Mouse (Mus musculus) heart, postnatal 10 days (tissue): ENCODE measurements around the gene Spns3. TPM values are rescaled to one million over a fixed set of nuclear protein-coding genes. Genes with fewer than 3 reads are reported as not detected.

ENCODE experiments used
- DNase-seq, 2 experiments: peaks; one replicate each; pipeline ENCODE4 v3.0.0; 2021
- intact Hi-C: fragments of 180-260 bp; cut with DNase I; formaldehyde crosslinking; loops from one replicate; pipeline ENCODE4 v1.15.1; 2025
- total RNA-seq, 2 experiments: library from RNA; stranded (reverse); gene quantifications; 2 replicates each; pipeline ENCODE4 v1.2.3; 2021

Spns3 gene
- total RNA-seq, 2 experiments from 2014 or later, result 0.07 TPM; not detected in 1

DNA sequence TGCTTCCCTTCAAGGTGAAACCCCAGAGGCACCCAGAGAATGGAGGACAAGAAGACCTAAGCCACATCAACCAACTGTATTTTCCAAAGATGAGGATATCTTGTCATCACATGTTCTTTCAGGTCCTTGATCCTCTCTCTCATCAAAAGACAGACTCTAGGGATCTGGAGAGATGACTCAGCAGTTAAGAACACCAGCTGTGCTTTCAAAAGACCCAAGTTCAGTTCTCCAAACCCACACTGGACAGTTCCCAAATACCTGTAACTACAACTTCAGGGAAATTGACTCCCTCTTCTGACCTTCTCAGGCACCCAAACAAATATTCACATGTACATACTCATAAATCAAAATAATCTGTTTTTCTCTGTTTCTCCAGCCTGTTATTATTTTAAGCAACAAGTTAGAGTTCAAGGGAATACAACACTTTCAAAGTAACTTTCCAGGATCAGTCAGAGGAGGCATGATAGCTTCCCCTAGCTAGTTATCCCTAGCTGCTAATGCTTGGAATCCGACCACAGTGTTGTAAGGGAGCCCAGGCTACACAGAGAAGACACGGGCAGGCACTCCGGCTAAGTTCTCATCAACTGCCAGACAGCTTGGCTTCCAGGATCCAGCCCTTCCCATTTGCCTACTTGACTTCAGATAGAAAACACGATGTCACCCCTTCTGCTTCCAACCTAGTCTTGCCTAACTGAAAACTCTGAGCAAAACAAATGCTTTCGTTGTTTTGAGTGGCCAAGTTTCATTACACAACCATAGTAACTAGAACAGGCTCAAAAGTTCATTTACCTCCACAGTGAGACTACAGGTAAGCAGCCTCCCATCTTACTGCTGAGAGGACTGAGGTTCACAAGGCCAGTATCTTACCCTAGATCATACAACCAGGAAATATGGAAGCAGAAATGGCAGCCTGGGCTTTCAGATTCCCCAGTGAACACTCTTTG is 28.4 kb downstream of the Spns3 start:
- DNase-seq, result peak in 1 of 2 experiments; percentile 24
- intact Hi-C loops, result no loop called here

DNA sequence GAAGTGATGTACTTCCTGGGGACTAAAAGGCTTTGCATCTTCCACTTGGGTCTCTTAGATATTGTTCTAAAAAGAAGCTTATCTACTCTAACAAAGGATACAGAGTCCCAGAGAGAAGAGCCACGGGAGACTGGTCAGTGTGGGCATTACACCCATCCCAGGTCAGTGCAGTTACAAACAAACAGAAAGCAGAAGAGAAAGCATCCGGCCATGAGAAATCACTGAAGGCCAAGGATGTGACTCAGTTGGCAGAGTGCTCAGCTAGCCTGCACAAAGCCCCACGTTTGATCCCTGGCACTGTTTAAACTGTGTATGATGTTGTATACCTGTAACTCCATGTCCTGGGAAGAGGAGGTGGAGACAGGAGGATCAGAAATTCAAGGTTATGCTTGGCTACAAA is 30.4 kb downstream of the Spns3 start:
- no peak for DNase-seq
- intact Hi-C loops, result no loop called here

DNA sequence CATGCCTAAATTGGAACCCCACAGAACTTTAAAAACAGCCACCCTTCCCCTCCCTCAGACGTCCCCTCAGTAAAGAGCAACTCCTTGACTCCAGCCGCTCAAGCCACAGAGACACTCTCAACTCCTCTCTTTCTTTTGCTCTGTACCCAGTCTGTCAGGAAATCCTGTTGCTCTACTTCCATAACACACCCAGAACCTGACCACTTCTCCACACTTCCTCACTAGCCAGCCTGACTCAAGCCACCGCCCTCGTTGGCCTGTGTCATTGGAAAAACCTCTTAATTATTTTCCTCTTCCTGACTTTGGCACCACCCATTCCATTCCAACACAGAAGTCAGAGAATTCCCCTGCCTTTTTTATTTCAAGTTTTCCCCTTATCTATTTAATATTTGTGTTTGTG is 31.1 kb downstream of the Spns3 start:
- intact Hi-C loops, result no loop called here
- peak in 1 of 2 experiments; percentile 33 for DNase-seq

DNA sequence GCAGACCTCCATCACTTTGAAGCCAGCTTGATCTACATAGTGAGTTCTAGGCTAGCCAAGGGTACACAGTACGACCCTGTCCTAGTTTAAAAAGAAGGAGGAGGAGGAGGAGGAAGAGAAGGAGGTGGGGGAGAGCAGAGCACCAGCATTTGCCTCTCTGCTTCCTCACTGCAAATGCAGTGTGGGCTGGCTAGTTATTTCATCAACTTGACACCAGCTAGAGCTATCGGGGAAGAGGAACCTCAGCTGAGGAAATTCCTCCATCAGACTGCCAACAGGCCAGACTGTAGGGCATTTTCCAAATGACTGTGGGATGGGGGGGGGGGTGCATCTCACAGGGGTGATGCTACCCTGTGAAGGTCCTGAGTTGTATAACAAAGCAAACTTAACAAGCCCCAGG is 31.9 kb downstream of the Spns3 start:
- DNase-seq, result no peak
- intact Hi-C loops, result no loop called here

DNA sequence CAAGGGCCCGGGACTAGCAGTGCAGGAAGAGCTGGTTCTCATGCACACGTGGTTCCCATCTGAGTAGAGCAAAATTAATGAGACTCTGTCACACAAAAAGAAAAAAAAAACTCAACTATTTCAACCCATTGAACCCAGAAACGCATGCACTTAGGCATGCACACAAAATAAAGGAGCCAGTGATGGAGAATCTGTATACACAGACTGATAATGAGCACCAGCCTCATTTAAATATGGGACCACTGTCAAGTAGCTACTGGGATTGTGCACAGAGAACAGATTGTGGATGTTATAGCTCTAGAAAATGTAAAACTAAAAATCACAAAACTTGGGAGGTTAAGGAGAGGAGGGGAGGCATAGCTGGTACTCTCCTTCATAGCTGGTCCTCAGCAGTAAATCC is 35.3 kb downstream of the Spns3 start:
- intact Hi-C loops, result no loop called here
- DNase-seq, result no peak

DNA sequence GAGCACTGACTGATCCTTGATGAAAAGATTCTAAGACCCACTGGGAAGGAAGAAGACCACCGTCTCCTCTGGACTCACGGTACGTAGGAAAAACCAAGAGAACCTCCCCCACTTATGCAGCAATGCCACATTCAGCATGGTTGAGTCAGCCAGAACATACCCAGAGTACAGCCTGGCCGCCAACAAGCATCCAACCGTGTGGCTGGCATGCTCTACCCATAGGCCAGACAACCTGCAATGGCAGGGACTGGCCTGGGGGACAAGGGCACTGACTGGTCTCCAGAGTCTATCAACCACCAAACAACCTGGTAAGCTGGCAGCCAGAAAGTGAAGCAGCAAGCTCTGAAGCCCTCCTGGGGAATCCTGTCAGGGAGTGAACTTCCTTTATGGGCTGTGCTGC is 41.7 kb downstream of the Spns3 start:
- intact Hi-C loops, result no loop called here
- DNase-seq, result no peak

DNA sequence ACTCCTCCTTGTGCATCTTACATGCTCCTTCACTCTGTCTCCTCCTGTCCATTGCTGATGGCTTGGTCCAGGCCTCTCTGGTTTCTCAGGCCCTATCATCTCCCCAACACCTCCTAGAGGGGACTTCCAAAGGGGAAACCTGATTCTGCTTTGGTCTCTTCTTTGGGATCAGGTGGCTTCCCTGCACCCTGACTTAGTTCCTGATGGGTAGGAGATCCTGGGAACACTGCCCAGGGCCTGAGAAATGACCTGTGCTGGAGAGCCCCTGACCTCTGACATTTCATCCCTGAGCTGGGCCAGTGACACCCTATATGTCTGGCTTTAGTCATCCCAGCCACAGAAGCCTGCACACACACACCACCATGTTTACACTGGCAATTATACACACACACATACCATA is 42.7 kb downstream of the Spns3 start:
- no peak for DNase-seq
- intact Hi-C loops, result no loop called here

DNA sequence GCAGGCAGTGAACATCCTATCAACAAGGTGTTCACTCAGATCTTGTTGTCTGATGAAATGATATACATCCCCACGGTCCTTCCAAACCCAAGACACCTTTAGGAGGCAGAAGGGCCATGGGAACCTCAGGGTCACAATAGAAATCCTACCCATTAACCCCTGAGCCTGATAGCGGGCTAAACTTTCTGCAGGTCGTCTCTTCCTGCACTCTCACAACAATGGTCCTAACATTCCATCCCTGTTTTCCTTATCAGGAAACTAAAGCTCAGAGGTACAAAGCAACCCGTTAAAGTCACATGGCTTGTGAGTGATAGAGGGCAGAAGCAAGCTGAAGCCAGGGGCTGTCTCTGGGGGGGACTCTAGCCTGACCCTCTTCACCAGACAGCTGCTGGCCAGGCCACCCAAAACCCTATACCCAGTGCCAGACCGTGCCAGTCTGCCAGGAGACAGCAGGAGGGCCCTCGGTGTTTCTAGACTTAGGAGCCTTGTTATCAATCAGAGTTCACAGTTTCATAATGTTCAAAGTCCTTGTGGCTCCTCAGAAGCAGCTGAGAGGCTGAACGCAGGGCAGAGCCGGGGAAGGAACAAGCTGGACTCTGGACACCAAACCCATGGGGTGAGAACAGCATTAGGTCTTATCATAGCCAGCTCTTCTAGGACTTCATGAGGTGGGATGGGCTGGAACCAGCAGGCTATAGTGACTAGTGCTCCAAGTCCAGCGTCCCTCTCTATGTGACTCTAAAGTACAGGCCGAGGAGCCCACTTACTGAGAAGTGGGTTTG is 46.1 kb downstream of the Spns3 start:
- DNase-seq, result no peak
- intact Hi-C loops, result no loop called here

DNA sequence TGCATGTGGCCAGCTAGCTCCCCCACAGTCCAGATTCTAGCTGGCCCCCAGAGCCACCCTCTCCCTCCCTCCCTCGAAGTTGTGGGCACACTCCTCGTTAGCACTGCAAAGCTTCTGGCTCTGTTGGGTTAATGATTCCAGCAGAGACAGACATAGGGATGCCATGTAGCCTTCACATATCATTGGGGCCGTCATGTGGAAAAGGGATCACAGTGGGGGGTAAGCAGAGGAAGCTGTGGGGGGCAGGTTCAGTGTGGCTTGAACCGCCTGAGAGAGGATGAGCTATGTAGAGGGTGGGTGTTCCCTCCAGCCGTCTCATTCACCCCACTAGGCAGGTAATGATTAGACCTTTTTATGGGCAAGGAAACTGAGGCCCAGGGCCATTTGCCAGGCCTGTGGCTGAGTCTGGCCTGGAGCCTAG is 46.8 kb downstream of the Spns3 start:
- intact Hi-C loops, result no loop called here

DNA sequence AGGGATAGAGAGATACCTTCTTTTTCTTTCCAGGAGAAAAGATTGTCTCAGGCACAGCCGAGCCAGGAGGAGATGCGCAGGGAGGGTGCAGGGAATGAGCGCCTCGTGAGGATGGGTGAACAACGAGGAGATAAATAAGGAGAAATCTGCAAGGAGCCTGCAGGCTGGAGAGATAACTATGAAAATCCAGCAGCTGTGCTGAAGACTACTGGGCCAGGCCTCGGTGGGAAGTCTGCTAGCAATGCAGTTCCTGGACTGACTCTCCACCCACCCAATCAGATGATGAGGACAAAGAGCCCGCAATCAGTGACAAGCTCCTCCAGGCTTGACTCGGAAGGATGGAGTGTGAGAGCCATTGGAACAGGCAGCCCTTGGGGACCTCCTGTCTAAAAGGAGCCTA is 48.1 kb downstream of the Spns3 start:
- intact Hi-C loops, result no loop called here
- no peak for DNase-seq

More for the DNA sequence above, 46.8 kb downstream of the Spns3 start:
- no peak for DNase-seq

DNA sequence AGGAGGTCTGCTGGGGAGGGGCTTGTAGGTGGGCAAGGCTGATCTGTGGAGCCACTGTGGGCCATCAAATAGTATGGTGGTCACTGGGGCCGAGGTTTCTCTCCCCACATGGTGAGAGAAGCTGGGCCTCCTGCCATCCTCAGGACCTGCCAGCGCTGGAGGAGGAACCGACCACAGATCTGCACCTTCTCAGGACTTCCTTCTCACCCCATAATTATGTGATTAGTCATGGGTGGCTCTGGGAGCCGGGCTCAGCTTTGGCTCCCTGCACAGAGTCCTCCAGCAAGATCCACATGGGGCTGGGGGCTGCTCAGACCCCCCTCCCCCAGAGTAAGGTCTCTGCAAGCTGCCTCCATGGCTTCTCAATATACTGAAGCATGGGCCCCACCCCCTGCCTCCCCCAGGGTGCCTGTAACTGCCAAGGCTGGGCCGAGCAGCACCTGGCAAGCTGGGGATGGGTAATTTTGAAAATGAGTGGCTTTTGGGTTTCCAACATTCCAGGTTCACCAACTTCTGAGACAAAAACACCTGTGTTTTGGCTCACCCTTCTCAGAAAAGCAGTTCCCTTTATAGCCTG is 48.8 kb downstream of the Spns3 start:
- no peak for DNase-seq
- intact Hi-C loops, result no loop called here

DNA sequence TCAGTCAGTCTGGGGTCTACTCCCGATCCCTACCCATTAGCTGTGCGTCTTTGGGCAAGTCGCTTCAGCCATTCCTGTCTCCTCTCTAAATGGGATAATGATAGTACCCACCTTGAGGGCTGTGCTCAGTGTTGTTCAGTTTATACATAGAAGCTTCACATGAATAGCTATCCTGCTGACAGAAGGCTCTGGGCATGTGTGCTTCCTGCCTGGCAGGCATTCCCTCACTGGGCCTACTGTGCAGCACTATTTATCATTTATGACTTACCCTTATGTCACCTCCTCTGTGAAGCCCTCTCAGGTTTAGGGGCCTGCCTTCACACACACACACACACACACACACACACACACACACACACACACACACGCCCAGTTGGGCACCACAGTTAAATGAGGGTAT is 50.2 kb downstream of the Spns3 start:
- intact Hi-C loops, result no loop called here
- DNase-seq, result no peak

DNA sequence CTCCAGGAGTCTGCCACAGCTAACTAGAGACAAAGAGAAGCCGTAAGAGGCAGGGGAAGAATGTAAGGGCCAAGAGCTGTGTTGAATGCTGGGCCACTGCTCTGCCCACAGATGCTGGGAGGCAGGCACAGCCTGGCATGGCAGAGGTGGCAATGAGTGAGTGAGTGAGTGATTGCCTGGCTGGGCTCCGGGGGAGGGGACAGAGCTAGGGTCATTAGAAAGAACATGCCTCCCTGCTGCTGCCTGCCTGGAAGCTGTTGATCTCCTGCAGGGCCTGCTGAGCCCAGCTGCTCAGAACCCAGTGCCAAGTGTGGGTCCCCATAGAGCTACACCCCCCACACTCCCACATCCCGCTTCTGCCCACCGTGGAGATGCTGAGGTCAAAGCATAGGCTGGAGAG is 52.9 kb downstream of the Spns3 start:
- intact Hi-C loops, result no loop called here
- no peak for DNase-seq

DNA sequence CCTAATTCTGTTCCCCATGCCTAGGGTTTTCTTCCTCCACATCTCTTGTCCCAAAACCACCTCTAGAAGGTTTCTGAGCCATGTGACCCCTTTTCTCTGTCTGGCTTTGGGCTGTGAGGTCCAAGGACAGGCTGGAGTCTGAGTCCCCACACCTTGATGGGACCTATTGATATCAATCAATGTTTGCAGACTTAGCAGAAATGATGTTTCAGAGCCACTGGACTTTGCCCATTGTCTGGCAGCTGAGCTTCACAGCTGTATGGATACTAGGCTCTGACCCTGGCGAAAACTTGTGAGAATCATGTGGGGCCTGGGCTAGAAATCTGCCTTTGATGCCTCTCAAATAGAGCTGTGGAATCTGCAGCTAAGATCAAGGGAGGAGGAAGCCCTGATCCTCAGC is 53.5 kb downstream of the Spns3 start:
- intact Hi-C loops, result no loop called here
- no peak for DNase-seq

DNA sequence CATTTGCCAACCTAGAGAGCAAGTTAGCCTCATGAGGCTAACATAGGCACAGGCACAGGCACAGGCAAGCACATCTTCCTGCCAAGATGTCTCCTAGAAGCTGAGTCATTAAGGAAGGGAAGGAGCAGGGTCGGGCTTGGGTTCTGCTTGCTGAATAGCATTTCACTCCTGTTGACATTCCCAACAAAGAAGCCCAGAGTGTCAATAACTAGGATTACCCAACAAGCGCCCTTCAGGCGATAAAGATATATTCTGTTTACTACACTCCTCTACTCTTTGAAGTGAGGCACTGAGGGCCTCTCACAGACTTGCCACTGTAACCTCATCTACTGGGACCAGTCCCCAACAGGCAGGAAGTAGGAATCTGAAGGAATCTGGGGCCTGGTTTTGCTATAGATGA is 54.2 kb downstream of the Spns3 start:
- intact Hi-C loops, result no loop called here
- DNase-seq, result no peak

DNA sequence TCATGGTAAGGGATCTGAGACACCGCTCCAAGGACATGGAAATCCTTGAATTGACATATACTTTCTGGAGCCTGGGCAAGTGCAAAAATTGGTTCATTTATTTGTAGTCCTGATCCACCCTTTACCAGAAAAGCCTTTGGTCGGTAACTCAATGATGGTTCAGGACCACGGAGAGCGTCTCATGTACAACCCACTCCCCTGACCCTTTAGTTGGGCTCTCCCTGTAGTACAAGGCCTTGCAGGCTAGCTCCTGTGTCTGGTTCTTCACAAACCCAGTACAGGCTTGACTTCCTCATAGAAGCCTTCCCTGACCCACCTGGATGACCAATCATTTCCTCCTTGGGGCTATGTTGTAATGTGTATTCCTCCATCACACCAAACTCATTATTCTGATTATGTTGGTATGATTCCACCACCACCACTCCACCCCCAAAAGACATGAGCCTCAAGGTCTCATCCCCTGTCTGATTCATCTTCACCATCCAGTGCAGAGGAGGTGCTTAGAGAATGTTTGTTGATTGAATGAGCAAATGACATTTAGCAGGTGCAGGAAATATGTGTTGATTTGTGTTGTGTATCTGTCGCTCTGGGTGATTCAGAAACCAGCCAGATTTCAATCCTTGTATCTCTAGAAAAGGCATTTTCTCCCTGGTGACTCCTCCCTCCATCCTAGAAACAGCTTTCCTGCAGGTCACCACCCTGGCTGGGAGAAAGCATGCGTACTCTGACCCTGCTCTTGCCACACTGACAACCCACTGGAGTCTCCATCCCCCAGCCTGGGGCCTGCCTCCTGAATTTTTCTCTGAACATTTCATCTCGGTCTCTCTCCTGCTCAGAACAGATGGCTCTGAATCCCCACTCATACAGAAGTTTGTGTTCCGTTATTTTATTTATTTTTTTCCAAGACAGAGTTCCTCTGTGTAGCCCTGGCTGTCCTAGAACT is 56.0 kb downstream of the Spns3 start:
- DNase-seq, result no peak
- intact Hi-C loops, result no loop called here

DNA sequence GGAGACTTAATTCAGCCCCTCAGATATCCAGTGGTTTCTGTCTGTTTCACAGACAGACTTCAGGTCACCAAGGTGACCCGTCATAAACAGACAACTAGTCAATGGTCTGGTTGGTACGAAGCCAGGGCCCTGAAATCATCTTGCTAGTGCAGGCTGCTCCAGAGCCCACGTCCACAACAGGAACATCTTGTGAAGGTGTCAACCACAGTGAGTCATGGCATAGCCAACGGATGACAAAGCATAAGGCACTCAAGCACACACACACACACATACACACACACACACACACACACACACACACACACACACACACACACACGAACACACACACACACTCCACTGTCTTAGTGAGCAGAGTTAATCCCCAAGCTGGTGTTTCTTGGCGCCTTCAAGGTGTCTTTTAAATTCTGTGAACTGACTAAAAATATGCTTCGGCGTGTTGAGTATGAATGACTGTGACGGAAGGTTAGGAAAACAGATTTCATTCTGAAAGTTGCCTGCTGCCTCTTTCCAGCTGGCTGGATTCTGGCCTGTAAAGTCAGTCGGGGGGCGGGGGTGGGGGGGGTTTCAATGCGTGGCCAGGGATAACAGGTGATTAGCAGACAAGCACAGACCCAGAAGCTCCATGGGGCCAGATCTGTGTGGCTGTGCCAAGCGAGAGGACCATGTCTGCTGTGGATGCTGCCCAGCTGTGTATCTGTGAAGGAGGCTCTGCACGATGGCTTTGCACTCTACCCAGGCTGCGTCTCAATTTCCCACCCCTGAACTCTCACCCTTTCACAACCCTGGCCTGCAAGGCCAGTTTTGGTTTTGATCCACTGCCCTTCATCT is 59.0 kb downstream of the Spns3 start:
- intact Hi-C loops, result loop anchor here (2.0 kb wide), 1 partner anchor 73 kb away; no protein-coding TSS in a partner anchor
- no peak for DNase-seq

DNA sequence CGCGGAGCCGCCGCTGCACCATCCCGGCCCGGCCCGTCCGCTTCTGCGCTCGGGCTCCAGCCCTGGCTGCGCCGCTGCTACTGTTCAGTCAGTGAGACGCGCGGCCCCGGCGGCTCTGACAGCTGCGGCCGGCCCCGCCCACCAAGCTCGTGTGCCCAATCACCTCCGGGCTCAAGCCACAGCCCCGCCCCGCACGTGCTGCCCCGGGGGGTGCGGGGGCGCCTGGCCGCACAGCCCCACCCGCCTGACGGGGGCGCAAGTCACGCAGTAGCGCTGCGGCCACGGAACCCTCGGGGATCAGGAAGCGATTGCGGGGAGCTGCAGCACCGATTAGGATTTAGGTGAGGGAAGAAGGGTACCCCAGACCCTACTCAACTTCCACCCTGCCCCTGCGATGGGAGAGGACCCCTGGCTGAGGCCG is 60.4 kb downstream of the Spns3 start, which contains the start of gene Spns2:
Gene Spns2 (minus strand): TSS at position 24 of the 421 bp plus-strand sequence.
- intact Hi-C loops, result loop anchor here (1.0 to 2.0 kb wide), 3 partner anchors 21 to 75 kb away; no protein-coding TSS in a partner anchor
- DNase-seq, result peak; percentile 91 to 93

DNA sequence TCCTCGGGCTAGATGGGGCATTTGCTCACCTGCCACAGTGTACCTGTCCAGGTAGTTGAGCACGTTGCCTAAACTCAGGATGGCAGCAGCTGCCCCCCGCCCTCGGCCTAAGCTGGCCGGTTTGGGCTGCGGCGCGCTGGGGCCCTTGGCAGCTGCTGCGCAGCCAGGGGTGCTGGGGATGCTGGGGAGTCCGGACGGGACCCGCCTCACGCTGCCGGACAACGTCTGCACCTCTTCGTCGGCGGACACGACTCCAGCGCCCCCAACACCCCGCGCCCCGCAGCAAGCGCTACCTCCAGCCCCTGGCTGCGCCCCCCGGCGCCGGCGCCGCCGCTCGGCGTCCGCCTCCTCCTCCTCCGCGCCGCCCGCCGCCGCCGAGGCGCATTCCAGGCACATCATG is 60.9 kb downstream of the Spns3 start:
- DNase-seq, result no peak
- intact Hi-C loops, result loop anchor here (1.0 to 2.0 kb wide), 2 partner anchors 20 to 33 kb away; no protein-coding TSS in a partner anchor
